Mouse (Mus musculus): ENCODE results near the gene Ttll4. TPM values are rescaled to one million over a fixed set of nuclear protein-coding genes. Genes with fewer than 3 reads are reported as not detected.
A peak's percentile ranks its signal among the peaks of the same experiment; 100 is the strongest.

Ttll4 gene
- polyA plus RNA-seq, 1 experiment: 1.2 TPM

- no peak overlapping the region for H3K4me3 ChIP-seq (replicated peaks)
- H3K36me3 ChIP-seq (replicated peaks; ENCODE audit: low read length): no peaks in the 10 kb centered on the region
- H3K9me3 ChIP-seq: no peaks in the 10 kb centered on the region
- peaks cover 67% of the 10 kb centered on the region for H3K27me3 ChIP-seq (replicated peaks)
- TF ChIP-seq FLI1 (IDR thresholded peaks at IDR 0.05; ENCODE audit: low read length): no peak
- peaks cover 9% of the 10 kb centered on the region for H3K4me1 ChIP-seq
Measured at GRCm38 (mm10) chr1:74740846-74741245, 79.3 kb downstream of the Ttll4 start.

GRCm38 (mm10) chr1:74747335-74747734 lies 85.8 kb downstream of the Ttll4 start:
- H3K4me1 ChIP-seq: peaks cover 21% of the 10 kb centered on the region
- no peaks in the 10 kb centered on the region for H3K9me3 ChIP-seq
- no peaks in the 10 kb centered on the region for H3K36me3 ChIP-seq (replicated peaks; ENCODE audit: low read length)
- H3K4me3 ChIP-seq (replicated peaks): no peak overlapping the region
- TF ChIP-seq FLI1 (IDR thresholded peaks at IDR 0.05; ENCODE audit: low read length) (no peak), GATA1 (IDR thresholded peaks at IDR 0.05; ENCODE audit: borderline replicate concordance, low read length) (no peak)
- H3K27me3 ChIP-seq (replicated peaks): peaks cover 74% of the 10 kb centered on the region

GRCm38 (mm10) chr1:74748643-74749271 lies 87.2 kb downstream of the Ttll4 start, which contains the start of gene Prkag3:
Prkag3 (minus strand) TSS chr1:74749221.
- Histone ChIP-seq H3K36me3 (replicated peaks; ENCODE audit: low read length) (no peaks in the 10 kb centered on the region), H3K9me3 (no peaks in the 10 kb centered on the region), H3K4me3 (replicated peaks) (peak within 1 kb of the TSS; percentile 86), H3K27me3 (replicated peaks) (peaks cover 77% of the 10 kb centered on the region), H3K4me1 (peaks cover 21% of the 10 kb centered on the region)
- TF ChIP-seq FLI1 (IDR thresholded peaks at IDR 0.05; ENCODE audit: low read length) (no peak), GATA1 (IDR thresholded peaks at IDR 0.05; ENCODE audit: borderline replicate concordance, low read length) (no peak)

DNA sequence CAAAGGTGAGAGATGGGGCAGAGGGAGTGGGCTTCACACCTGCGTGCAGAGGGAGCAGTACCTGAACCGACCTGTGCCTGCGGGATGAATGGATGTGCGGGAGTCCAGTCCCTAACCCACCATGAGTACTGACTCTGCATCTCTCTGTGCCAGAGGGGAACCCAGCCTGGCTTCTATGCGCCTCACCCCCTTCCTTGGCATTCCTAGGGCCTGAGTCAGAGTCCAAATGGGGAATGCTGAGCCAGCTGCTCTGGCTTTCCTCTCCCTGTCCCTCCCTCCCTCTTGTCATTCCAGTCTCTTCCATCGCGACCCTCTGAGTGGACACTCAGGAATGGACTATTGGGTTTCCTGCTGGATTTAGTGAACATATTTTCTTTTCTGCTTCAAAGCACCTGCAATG lies 87.8 kb downstream of the Ttll4 start:
- Histone ChIP-seq H3K36me3 (replicated peaks; ENCODE audit: low read length) (no peaks in the 10 kb centered on the region), H3K4me3 (replicated peaks) (peak overlapping the region; percentile 86), H3K9me3 (no peaks in the 10 kb centered on the region), H3K4me1 (peaks cover 24% of the 10 kb centered on the region), H3K27me3 (replicated peaks) (peaks cover 78% of the 10 kb centered on the region)
- no peak for TF ChIP-seq FLI1 (IDR thresholded peaks at IDR 0.05; ENCODE audit: low read length)
- TF ChIP-seq GATA1 (IDR thresholded peaks at IDR 0.05; ENCODE audit: borderline replicate concordance, low read length): no peak

GRCm38 (mm10) chr1:74750683-74751082 lies 89.1 kb downstream of the Ttll4 start:
- Histone ChIP-seq H3K27me3 (replicated peaks) (peaks cover 71% of the 10 kb centered on the region), H3K4me3 (replicated peaks) (no peak overlapping the region), H3K9me3 (no peaks in the 10 kb centered on the region), H3K36me3 (replicated peaks; ENCODE audit: low read length) (no peaks in the 10 kb centered on the region), H3K4me1 (peaks cover 23% of the 10 kb centered on the region)
- TF ChIP-seq FLI1 (IDR thresholded peaks at IDR 0.05; ENCODE audit: low read length) (no peak), GATA1 (IDR thresholded peaks at IDR 0.05; ENCODE audit: borderline replicate concordance, low read length) (no peak)

GRCm38 (mm10) chr1:74752150-74752549 lies 90.6 kb downstream of the Ttll4 start:
- peaks cover 18% of the 10 kb centered on the region for H3K4me1 ChIP-seq
- TF ChIP-seq GATA1 (IDR thresholded peaks at IDR 0.05; ENCODE audit: borderline replicate concordance, low read length) (no peak), FLI1 (IDR thresholded peaks at IDR 0.05; ENCODE audit: low read length) (no peak)
- no peak overlapping the region for H3K4me3 ChIP-seq (replicated peaks)
- peaks cover 60% of the 10 kb centered on the region for H3K27me3 ChIP-seq (replicated peaks)
- H3K36me3 ChIP-seq (replicated peaks; ENCODE audit: low read length): no peaks in the 10 kb centered on the region
- no peaks in the 10 kb centered on the region for H3K9me3 ChIP-seq

- peaks cover 18% of the 10 kb centered on the region for H3K4me1 ChIP-seq
- no peak overlapping the region for H3K4me3 ChIP-seq (replicated peaks)
- peaks cover 57% of the 10 kb centered on the region for H3K27me3 ChIP-seq (replicated peaks)
- no peak for TF ChIP-seq GATA1 (IDR thresholded peaks at IDR 0.05; ENCODE audit: borderline replicate concordance, low read length)
- no peak for TF ChIP-seq FLI1 (IDR thresholded peaks at IDR 0.05; ENCODE audit: low read length)
- H3K36me3 ChIP-seq (replicated peaks; ENCODE audit: low read length): no peaks in the 10 kb centered on the region
- no peaks in the 10 kb centered on the region for H3K9me3 ChIP-seq
Measured at GRCm38 (mm10) chr1:74752833-74753232, 91.3 kb downstream of the Ttll4 start.

Other genes with a start within 250 kb of the Ttll4 start
- gene Cnot9, start 155.7 kb upstream of the Ttll4 start, polyA plus RNA-seq (2012; ENCODE audit: insufficient read depth, low replicate concordance): 7.3 and 10.2 TPM in 2 replicates
- gene Plcd4, start 118.9 kb upstream of the Ttll4 start, polyA plus RNA-seq (2012; ENCODE audit: insufficient read depth, low replicate concordance): not detected in 2 replicates
- gene Usp37, start 117.5 kb upstream of the Ttll4 start, polyA plus RNA-seq (2012; ENCODE audit: insufficient read depth, low replicate concordance): 0.17 TPM in 1 of 2 replicates, not detected in the other
- gene Zfp142, start 73.5 kb upstream of the Ttll4 start, polyA plus RNA-seq (2012; ENCODE audit: insufficient read depth, low replicate concordance): 2.0 and 2.2 TPM in 2 replicates
- gene Bcs1l, start 73.5 kb upstream of the Ttll4 start, polyA plus RNA-seq (2012; ENCODE audit: insufficient read depth, low replicate concordance): 1.5 and 2.7 TPM in 2 replicates
- 14.9 and 27.3 TPM in 2 replicates for gene Rnf25, start 60.3 kb upstream of the Ttll4 start, polyA plus RNA-seq (2012; ENCODE audit: insufficient read depth, low replicate concordance)
- 0.12 TPM in 1 of 2 replicates, not detected in the other for gene Stk36, start 60.3 kb upstream of the Ttll4 start, polyA plus RNA-seq (2012; ENCODE audit: insufficient read depth, low replicate concordance)
- gene Cyp27a1, start 51.8 kb downstream of the Ttll4 start, polyA plus RNA-seq (2012; ENCODE audit: insufficient read depth, low replicate concordance): 1.7 TPM in 1 of 2 replicates, not detected in the other
- gene Prkag3, start 87.5 kb downstream of the Ttll4 start, polyA plus RNA-seq (2012; ENCODE audit: insufficient read depth, low replicate concordance): not detected in 2 replicates
- gene Wnt6, start 110.1 kb downstream of the Ttll4 start, polyA plus RNA-seq (2012; ENCODE audit: insufficient read depth, low replicate concordance): 0.60 TPM in 1 of 2 replicates, not detected in the other
- gene Wnt10a, start 129.8 kb downstream of the Ttll4 start, polyA plus RNA-seq (2012; ENCODE audit: insufficient read depth, low replicate concordance): not detected in 2 replicates
- gene Cdk5r2, start 193.2 kb downstream of the Ttll4 start, polyA plus RNA-seq (2012; ENCODE audit: insufficient read depth, low replicate concordance): not detected in 2 replicates
- not detected in 2 replicates for gene Fev, start 223.7 kb downstream of the Ttll4 start, polyA plus RNA-seq (2012; ENCODE audit: insufficient read depth, low replicate concordance)
- gene Cryba2, start 231.4 kb downstream of the Ttll4 start, polyA plus RNA-seq (2012; ENCODE audit: insufficient read depth, low replicate concordance): not detected in 2 replicates